Mouse (Mus musculus): ENCODE measurements around the gene Nupr1l. TPM values are rescaled to one million over a fixed set of nuclear protein-coding genes. Genes with fewer than 3 reads are reported as not detected.

Nupr1l gene
- polyA plus RNA-seq, 1 experiment from 2014 or later, result 4.2 TPM

GRCm38 (mm10) chr5:129943402-129943801 is 35.1 kb downstream of the Nupr1l start:
- Histone ChIP-seq H3K9ac (ENCODE audit: low read depth, low read length) (no peak overlapping the region), H3K36me3 (ENCODE audit: control insufficient read depth, insufficient read depth, low read length) (no peaks in the 10 kb centered on the region), H3K27me3 (ENCODE audit: control insufficient read depth, insufficient read depth, low read depth, low read length) (no peaks in the 10 kb centered on the region), H3K9me3 (replicated peaks; ENCODE audit: control insufficient read depth, low read length, poor library complexity, severe bottlenecking) (no peaks in the 10 kb centered on the region), H3K4me3 (ENCODE audit: low read depth, low read length) (no peak overlapping the region), H3K4me1 (ENCODE audit: control insufficient read depth, insufficient read depth, low read length) (peaks cover 9% of the 10 kb centered on the region), H3K27ac (ENCODE audit: low read length) (no peak overlapping the region), H3K4me2 (ENCODE audit: low read length) (no peak overlapping the region; the same call in 1 of the 2 replicates)
- ATAC-seq, result no peak
- 85% methylated on average over 1 of the region's 1 CpGs for WGBS

- H3K4me1 ChIP-seq (ENCODE audit: control insufficient read depth, insufficient read depth, low read length), result peaks cover 9% of the 10 kb centered on the region
- WGBS, result 96% methylated on average over 2 of the region's 2 CpGs
- no peak overlapping the region for H3K27ac ChIP-seq (ENCODE audit: low read length)
- H3K4me3 ChIP-seq (ENCODE audit: low read depth, low read length), result no peak overlapping the region
- H3K4me2 ChIP-seq (ENCODE audit: low read length), result no peak overlapping the region
- no peaks in the 10 kb centered on the region for H3K27me3 ChIP-seq (ENCODE audit: control insufficient read depth, insufficient read depth, low read depth, low read length)
- no peaks in the 10 kb centered on the region for H3K36me3 ChIP-seq (ENCODE audit: control insufficient read depth, insufficient read depth, low read length)
- H3K9me3 ChIP-seq (replicated peaks; ENCODE audit: control insufficient read depth, low read length, poor library complexity, severe bottlenecking), result no peaks in the 10 kb centered on the region
- no peak for ATAC-seq
- H3K9ac ChIP-seq (ENCODE audit: low read depth, low read length), result no peak overlapping the region
Measured at GRCm38 (mm10) chr5:129947528-129948033, 39.2 kb downstream of the Nupr1l start.

- no peak overlapping the region for H3K4me2 ChIP-seq (ENCODE audit: low read length)
- H3K27me3 ChIP-seq (ENCODE audit: control insufficient read depth, insufficient read depth, low read depth, low read length), result no peaks in the 10 kb centered on the region
- no peak overlapping the region for H3K27ac ChIP-seq (ENCODE audit: low read length)
- 96% methylated on average over 4 of the region's 4 CpGs for WGBS
- no peaks in the 10 kb centered on the region for H3K9me3 ChIP-seq (replicated peaks; ENCODE audit: control insufficient read depth, low read length, poor library complexity, severe bottlenecking)
- ATAC-seq, result no peak
- H3K4me3 ChIP-seq (ENCODE audit: low read depth, low read length), result no peak overlapping the region
- H3K4me1 ChIP-seq (ENCODE audit: control insufficient read depth, insufficient read depth, low read length), result peaks cover 3% of the 10 kb centered on the region; the same call in 1 of the 2 replicates
- no peak overlapping the region for H3K9ac ChIP-seq (ENCODE audit: low read depth, low read length)
- H3K36me3 ChIP-seq (ENCODE audit: control insufficient read depth, insufficient read depth, low read length), result no peaks in the 10 kb centered on the region
Measured at GRCm38 (mm10) chr5:129952143-129952542, 43.8 kb downstream of the Nupr1l start.

- 87% methylated on average over 5 of the region's 5 CpGs for WGBS
- no peak overlapping the region for H3K4me2 ChIP-seq (ENCODE audit: low read length)
- no peak overlapping the region for H3K4me3 ChIP-seq (ENCODE audit: low read depth, low read length)
- H3K36me3 ChIP-seq (ENCODE audit: control insufficient read depth, insufficient read depth, low read length), result no peaks in the 10 kb centered on the region
- no peak overlapping the region for H3K9ac ChIP-seq (ENCODE audit: low read depth, low read length)
- no peak overlapping the region for H3K27ac ChIP-seq (ENCODE audit: low read length)
- no peak for ATAC-seq
- no peaks in the 10 kb centered on the region for H3K27me3 ChIP-seq (ENCODE audit: control insufficient read depth, insufficient read depth, low read depth, low read length)
- H3K9me3 ChIP-seq (replicated peaks; ENCODE audit: control insufficient read depth, low read length, poor library complexity, severe bottlenecking), result no peaks in the 10 kb centered on the region
- peaks cover 3% of the 10 kb centered on the region; the same call in 1 of the 2 replicates for H3K4me1 ChIP-seq (ENCODE audit: control insufficient read depth, insufficient read depth, low read length)
Measured at GRCm38 (mm10) chr5:129954473-129955254, 46.3 kb downstream of the Nupr1l start.

- Histone ChIP-seq H3K27ac (ENCODE audit: low read length) (no peak overlapping the region), H3K4me2 (ENCODE audit: low read length) (no peak overlapping the region), H3K4me3 (ENCODE audit: low read depth, low read length) (no peak overlapping the region), H3K27me3 (ENCODE audit: control insufficient read depth, insufficient read depth, low read depth, low read length) (no peaks in the 10 kb centered on the region), H3K36me3 (ENCODE audit: control insufficient read depth, insufficient read depth, low read length) (no peaks in the 10 kb centered on the region), H3K9ac (ENCODE audit: low read depth, low read length) (no peak overlapping the region), H3K9me3 (replicated peaks; ENCODE audit: control insufficient read depth, low read length, poor library complexity, severe bottlenecking) (no peaks in the 10 kb centered on the region), H3K4me1 (ENCODE audit: control insufficient read depth, insufficient read depth, low read length) (peaks cover 3% of the 10 kb centered on the region; the same call in 1 of the 2 replicates)
- ATAC-seq, result no peak
- 88% methylated on average over 6 of the region's 6 CpGs for WGBS
Measured at GRCm38 (mm10) chr5:129955792-129956191, 47.5 kb downstream of the Nupr1l start.

- no peak overlapping the region for H3K9ac ChIP-seq (ENCODE audit: low read depth, low read length)
- H3K36me3 ChIP-seq (ENCODE audit: control insufficient read depth, insufficient read depth, low read length), result no peaks in the 10 kb centered on the region
- WGBS, result 72% methylated on average over 4 of the region's 4 CpGs
- no peak for ATAC-seq
- H3K9me3 ChIP-seq (replicated peaks; ENCODE audit: control insufficient read depth, low read length, poor library complexity, severe bottlenecking), result no peaks in the 10 kb centered on the region
- no peaks in the 10 kb centered on the region for H3K27me3 ChIP-seq (ENCODE audit: control insufficient read depth, insufficient read depth, low read depth, low read length)
- no peak overlapping the region for H3K27ac ChIP-seq (ENCODE audit: low read length)
- H3K4me3 ChIP-seq (ENCODE audit: low read depth, low read length), result no peak overlapping the region
- no peaks in the 10 kb centered on the region for H3K4me1 ChIP-seq (ENCODE audit: control insufficient read depth, insufficient read depth, low read length)
- H3K4me2 ChIP-seq (ENCODE audit: low read length), result no peak overlapping the region
Measured at GRCm38 (mm10) chr5:129963224-129963623, 54.9 kb downstream of the Nupr1l start.

Other genes with a start within 250 kb of the Nupr1l start
- gene Zfp11, start 238.4 kb upstream of the Nupr1l start, polyA plus RNA-seq (2015; fragmentation: Nextera tagmentation; extraction: Ambion mirVana), result 8.1 and 9.3 TPM in 2 replicates
- gene Sept14, start 200.0 kb upstream of the Nupr1l start, polyA plus RNA-seq (2015; fragmentation: Nextera tagmentation; extraction: Ambion mirVana), result not detected in 2 replicates
- gene Mrps17, start 193.0 kb upstream of the Nupr1l start, polyA plus RNA-seq (2015; fragmentation: Nextera tagmentation; extraction: Ambion mirVana), result 167 and 170 TPM in 2 replicates
- 87.7 and 90.4 TPM in 2 replicates for gene Nipsnap2, start 183.5 kb upstream of the Nupr1l start, polyA plus RNA-seq (2015; fragmentation: Nextera tagmentation; extraction: Ambion mirVana)
- 31.1 TPM in 2 replicates for gene Psph, start 121.1 kb upstream of the Nupr1l start, polyA plus RNA-seq (2015; fragmentation: Nextera tagmentation; extraction: Ambion mirVana)
- 31.1 and 33.6 TPM in 2 replicates for gene Sumf2, start 61.6 kb upstream of the Nupr1l start, polyA plus RNA-seq (2015; fragmentation: Nextera tagmentation; extraction: Ambion mirVana)
- gene Chchd2, start 21.1 kb upstream of the Nupr1l start, polyA plus RNA-seq (2015; fragmentation: Nextera tagmentation; extraction: Ambion mirVana), result 602 and 639 TPM in 2 replicates
- gene Zbed5, start 12.8 kb upstream of the Nupr1l start, polyA plus RNA-seq (2015; fragmentation: Nextera tagmentation; extraction: Ambion mirVana), result 20.1 and 22.5 TPM in 2 replicates
- 0.85 and 0.95 TPM in 2 replicates for gene Phkg1, start 10.0 kb upstream of the Nupr1l start, polyA plus RNA-seq (2015; fragmentation: Nextera tagmentation; extraction: Ambion mirVana)
- 29.1 and 30.6 TPM in 2 replicates for gene Vkorc1l1, start 33.4 kb downstream of the Nupr1l start, polyA plus RNA-seq (2015; fragmentation: Nextera tagmentation; extraction: Ambion mirVana)
- gene Gusb, start 94.5 kb downstream of the Nupr1l start, polyA plus RNA-seq (2015; fragmentation: Nextera tagmentation; extraction: Ambion mirVana), result 30.3 and 31.5 TPM in 2 replicates
- gene Asl, start 120.7 kb downstream of the Nupr1l start, polyA plus RNA-seq (2015; fragmentation: Nextera tagmentation; extraction: Ambion mirVana), result 35.5 and 38.6 TPM in 2 replicates
- gene Crcp, start 120.8 kb downstream of the Nupr1l start, polyA plus RNA-seq (2015; fragmentation: Nextera tagmentation; extraction: Ambion mirVana), result 85.6 and 86.8 TPM in 2 replicates
- 52.9 and 56.8 TPM in 2 replicates for gene Tpst1, start 164.8 kb downstream of the Nupr1l start, polyA plus RNA-seq (2015; fragmentation: Nextera tagmentation; extraction: Ambion mirVana)
- gene Kctd7, start 236.3 kb downstream of the Nupr1l start, polyA plus RNA-seq (2015; fragmentation: Nextera tagmentation; extraction: Ambion mirVana), result 20.2 and 21.4 TPM in 2 replicates